Mouse (Mus musculus): ENCODE measurements around the gene Ttc29.

DNA sequence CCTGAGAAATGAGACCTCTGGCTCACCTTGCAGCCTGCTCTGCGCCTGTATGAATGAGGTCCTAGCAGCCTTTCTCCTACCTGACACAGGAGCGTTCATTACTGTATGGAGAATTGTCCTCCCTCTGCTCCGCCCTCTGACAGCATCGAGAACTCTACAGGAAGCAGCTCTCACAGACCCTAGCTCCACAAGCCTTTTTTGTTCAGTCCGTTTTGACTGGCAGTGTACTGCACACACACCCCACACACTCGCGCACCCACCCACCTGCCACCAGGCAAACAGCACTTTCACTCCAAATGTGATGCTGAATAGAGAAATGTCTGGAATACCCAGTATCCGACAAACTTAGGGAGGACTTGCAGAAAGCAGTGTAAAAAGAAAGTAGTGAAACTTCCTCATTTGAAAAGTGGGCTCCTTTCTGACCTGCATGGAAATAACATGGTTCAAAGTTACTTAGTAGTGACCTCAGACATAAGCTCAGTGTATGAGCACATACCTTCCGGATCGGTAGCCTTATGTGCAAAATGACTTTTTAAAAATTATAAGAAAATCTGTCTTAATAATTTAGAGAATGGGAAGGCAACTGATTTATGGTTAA lies 76.4 kb downstream of the Ttc29 start:
- TF ChIP-seq POLR2A (IDR thresholded peaks at IDR 0.05; ENCODE audit: insufficient read depth, low read depth, low read length) (no peak), CTCF (IDR thresholded peaks at IDR 0.05; ENCODE audit: insufficient read depth, low read depth, low read length) (no peak)
